Mouse (Mus musculus) heart, embryonic 11.5 days (tissue): ENCODE measurements around the gene Kcnb1. TPM values are rescaled to one million over a fixed set of nuclear protein-coding genes. Genes with fewer than 3 reads are reported as not detected.

Experiments
- ATAC-seq: fragments of 200-750 bp; cut with Nextera tagmentation; replicated peaks from 2 replicates; pipeline ENCODE4 v1.8.0; 2017; ENCODE audit warnings: moderate library complexity; ENCODE audit not compliant: insufficient number of reproducible peaks, low FRiP score, low TSS enrichment
- H3K27ac ChIP-seq: fragments of 300-500 bp; sonication (generic); 2 replicates; pipeline ENCODE4 v1.5.1; 2014; ENCODE audit warnings: mild to moderate bottlenecking, low read depth, low read length
- H3K27me3 ChIP-seq: fragments of 300-500 bp; sonication (generic); 2 replicates; pipeline ENCODE4 v1.6.1; 2014; ENCODE audit warnings: mild to moderate bottlenecking, low read length, mixed read lengths; ENCODE audit not compliant: control insufficient read depth, insufficient read depth
- H3K36me3 ChIP-seq: fragments of 300-500 bp; sonication (generic); 2 replicates; pipeline ENCODE4 v1.6.1; 2014; ENCODE audit warnings: mild to moderate bottlenecking, low read length, moderate library complexity, mixed read lengths; ENCODE audit not compliant: control insufficient read depth, insufficient read depth
- H3K4me1 ChIP-seq: fragments of 300-500 bp; sonication (generic); 2 replicates; pipeline ENCODE4 v1.6.1; 2014; ENCODE audit warnings: low read length; ENCODE audit not compliant: control insufficient read depth, insufficient read depth
- H3K4me2 ChIP-seq: fragments of 300-500 bp; sonication (generic); 2 replicates; pipeline ENCODE4 v1.6.1; 2014; ENCODE audit warnings: mild to moderate bottlenecking, moderate library complexity
- H3K4me3 ChIP-seq: fragments of 300-500 bp; sonication (generic); 2 replicates; pipeline ENCODE4 v1.5.1; 2014; ENCODE audit warnings: low read depth, low read length
- H3K9ac ChIP-seq: fragments of 300-500 bp; sonication (generic); 2 replicates; pipeline ENCODE4 v1.6.1; 2014; ENCODE audit warnings: mild to moderate bottlenecking, low read depth, low read length, moderate library complexity
- H3K9me3 ChIP-seq: fragments of 300-500 bp; sonication (generic); replicated peaks from 2 replicates; pipeline ENCODE4 v1.6.1; 2016; ENCODE audit warnings: low read length; ENCODE audit not compliant: control insufficient read depth
- WGBS: fragments of 180-500 bp; shearing (Covaris S2); extraction: QIAGEN DNeasy Blood & Tissue Kit; methylation state at CpG from one replicate; pipeline ENCODE4 v1.1.7; 2014; ENCODE audit not compliant: insufficient replicate concordance; 5-methylcytosine and 5-hydroxymethylcytosine counted together
- polyA plus RNA-seq: library from polyadenylated mRNA; unstranded; fragments of >200 nt; fragmentation: Nextera tagmentation; extraction: Ambion mirVana; gene quantifications from 2 replicates; pipeline ENCODE4 v1.2.1, GENCODE M21; 2014

Gene Kcnb1
- polyA plus RNA-seq, 1 experiment from 2014 or later: 0.16 TPM

GRCm38 (mm10) chr2:167230554-167230953 lies 40.6 kb upstream of the Kcnb1 start:
- peak; percentile 15; the same call in 1 of the 2 replicates for ATAC-seq

GRCm38 (mm10) chr2:167224937-167225336 lies 35.0 kb upstream of the Kcnb1 start:
- H3K9ac ChIP-seq: no peak overlapping the region
- no peak for ATAC-seq

More at GRCm38 (mm10) chr2:167230554-167230953, 40.6 kb upstream of the Kcnb1 start:
- Histone ChIP-seq H3K4me1 (peaks cover 26% of the 10 kb centered on the region), H3K9me3 (no peaks in the 10 kb centered on the region), H3K27me3 (no peaks in the 10 kb centered on the region), H3K9ac (0 out of 2 replicates have a peak overlapping the region, but pooled peaks have one; percentile 46), H3K27ac (0 out of 2 replicates have a peak overlapping the region, but pooled peaks have one; percentile 10), H3K4me3 (peak overlapping the region; percentile 22; the same call in 1 of the 2 replicates), H3K4me2 (peak overlapping the region; percentile 56), H3K36me3 (no peaks in the 10 kb centered on the region)
- 6% methylated on average over 15 of the region's 15 CpGs for WGBS

GRCm38 (mm10) chr2:167224194-167224593 lies 34.2 kb upstream of the Kcnb1 start:
- Histone ChIP-seq H3K27ac (no peak overlapping the region), H3K4me1 (no peaks in the 10 kb centered on the region), H3K9me3 (no peaks in the 10 kb centered on the region), H3K36me3 (no peaks in the 10 kb centered on the region), H3K4me2 (no peak overlapping the region), H3K4me3 (no peak overlapping the region), H3K27me3 (no peaks in the 10 kb centered on the region), H3K9ac (no peak overlapping the region)
- WGBS: 81% methylated on average over 6 of the region's 6 CpGs
- ATAC-seq: no peak

More at GRCm38 (mm10) chr2:167224937-167225336, 35.0 kb upstream of the Kcnb1 start:
- Histone ChIP-seq H3K9me3 (no peaks in the 10 kb centered on the region), H3K36me3 (no peaks in the 10 kb centered on the region), H3K27me3 (no peaks in the 10 kb centered on the region), H3K27ac (no peak overlapping the region), H3K4me1 (no peaks in the 10 kb centered on the region), H3K4me2 (no peak overlapping the region), H3K4me3 (no peak overlapping the region)
- 80% methylated on average over 7 of the region's 7 CpGs for WGBS

GRCm38 (mm10) chr2:167222152-167222551 lies 32.2 kb upstream of the Kcnb1 start:
- H3K4me1 ChIP-seq: no peaks in the 10 kb centered on the region
- H3K27me3 ChIP-seq: no peaks in the 10 kb centered on the region
- no peaks in the 10 kb centered on the region for H3K9me3 ChIP-seq
- 22% methylated on average over 7 of the region's 7 CpGs for WGBS
- H3K36me3 ChIP-seq: no peaks in the 10 kb centered on the region
- H3K27ac ChIP-seq: no peak overlapping the region
- ATAC-seq: no peak
- H3K4me3 ChIP-seq: no peak overlapping the region
- no peak overlapping the region for H3K9ac ChIP-seq
- no peak overlapping the region for H3K4me2 ChIP-seq

- Histone ChIP-seq H3K27ac (no peak overlapping the region), H3K9me3 (no peaks in the 10 kb centered on the region), H3K4me1 (no peaks in the 10 kb centered on the region), H3K27me3 (no peaks in the 10 kb centered on the region), H3K36me3 (no peaks in the 10 kb centered on the region), H3K4me2 (no peak overlapping the region), H3K4me3 (no peak overlapping the region), H3K9ac (no peak overlapping the region)
- no peak for ATAC-seq
- 75% methylated on average over 13 of the region's 13 CpGs for WGBS
These were observed 31.3 kb upstream of the Kcnb1 start for GRCm38 (mm10) chr2:167221159-167221845.

GRCm38 (mm10) chr2:167220736-167221135 lies 30.8 kb upstream of the Kcnb1 start:
- no peaks in the 10 kb centered on the region for H3K27me3 ChIP-seq
- WGBS: 78% methylated on average over 5 of the region's 5 CpGs
- ATAC-seq: no peak
- H3K9me3 ChIP-seq: no peaks in the 10 kb centered on the region
- H3K9ac ChIP-seq: no peak overlapping the region
- no peak overlapping the region for H3K27ac ChIP-seq
- H3K4me1 ChIP-seq: no peaks in the 10 kb centered on the region
- no peaks in the 10 kb centered on the region for H3K36me3 ChIP-seq
- H3K4me3 ChIP-seq: no peak overlapping the region
- H3K4me2 ChIP-seq: no peak overlapping the region

- H3K9me3 ChIP-seq: no peaks in the 10 kb centered on the region
- H3K27me3 ChIP-seq: no peaks in the 10 kb centered on the region
- no peaks in the 10 kb centered on the region for H3K36me3 ChIP-seq
- ATAC-seq: no peak
- H3K4me2 ChIP-seq: no peak overlapping the region
- WGBS: 44% methylated on average over 8 of the region's 8 CpGs
- H3K27ac ChIP-seq: no peak overlapping the region
- no peak overlapping the region for H3K4me3 ChIP-seq
- H3K4me1 ChIP-seq: no peaks in the 10 kb centered on the region
- no peak overlapping the region for H3K9ac ChIP-seq
These were observed 29.3 kb upstream of the Kcnb1 start for GRCm38 (mm10) chr2:167219154-167219775.

- no peak for ATAC-seq
- Histone ChIP-seq H3K9me3 (no peaks in the 10 kb centered on the region), H3K4me1 (0 out of 2 replicates have a peak, but pooled peaks cover 6% of the 10 kb centered on the region), H3K4me3 (no peak overlapping the region), H3K9ac (no peak overlapping the region), H3K27me3 (no peaks in the 10 kb centered on the region), H3K27ac (no peak overlapping the region), H3K4me2 (no peak overlapping the region), H3K36me3 (no peaks in the 10 kb centered on the region)
- WGBS: 90% methylated on average over 12 of the region's 12 CpGs
These were observed 23.7 kb upstream of the Kcnb1 start for GRCm38 (mm10) chr2:167213666-167214065.
